Mouse (Mus musculus) CH12.LX (cell line): ENCODE data around the gene Gm20388. TPM values are rescaled to one million over a fixed set of nuclear protein-coding genes. Genes with fewer than 3 reads are reported as not detected.

Experiments used
- DNase-seq: peaks from one replicate; pipeline ENCODE4 v3.0.0-alpha.2; 2013; ENCODE audit errors: extremely low read depth
- H3K27ac ChIP-seq: 2 replicates; pipeline ENCODE4 v1.5.1; 2012; ENCODE audit warnings: low read depth, mild to moderate bottlenecking, control low read depth, moderate library complexity; ENCODE audit not compliant: insufficient read depth
- H3K27me3 ChIP-seq: replicated peaks from 2 replicates; pipeline ENCODE3; 2012; ENCODE audit warnings: inconsistent platforms
- H3K36me3 ChIP-seq, 2 experiments: replicated peaks in 1 of 2; 2 replicates each; pipeline versions ENCODE3 to v1.6.1; 2012; ENCODE audit warnings: inconsistent platforms in 1 of 2, low read length in 1 of 2, mild to moderate bottlenecking in 1 of 2, mixed read lengths in 1 of 2, moderate library complexity in 1 of 2; ENCODE audit not compliant: control insufficient read depth in 1 of 2, insufficient read depth in 1 of 2
- H3K4me1 ChIP-seq, 2 experiments: 2 replicates each; pipeline ENCODE4 v1.6.1; 2012; ENCODE audit warnings: inconsistent platforms in 1 of 2, moderate library complexity in 1 of 2; ENCODE audit not compliant: insufficient read depth in 2 of 2, control insufficient read depth in 1 of 2
- H3K4me2 ChIP-seq: 2 replicates; pipeline ENCODE4 v1.6.1; 2012; ENCODE audit warnings: low read depth, mild to moderate bottlenecking, control low read depth; ENCODE audit not compliant: poor library complexity, insufficient read depth, severe bottlenecking
- H3K4me3 ChIP-seq, 3 experiments: fragments of 150-350 bp in 1 of 3; sonication (generic) in 1 of 3; replicated peaks in 1 of 3; 2 replicates each; pipeline versions ENCODE3 to v1.5.1; 2011 to 2012; ENCODE audit warnings: low read depth in 2 of 3, low read length in 2 of 3, mild to moderate bottlenecking in 2 of 3, moderate library complexity in 2 of 3, control low read depth in 1 of 3, improper control_type of control experiment in 1 of 3, inconsistent platforms in 1 of 3, mixed read lengths in 1 of 3; ENCODE audit not compliant: poor library complexity in 1 of 3
- H3K79me2 ChIP-seq: replicated peaks from 2 replicates; pipeline ENCODE4 v1.6.1; 2012; ENCODE audit warnings: mild to moderate bottlenecking, moderate library complexity; ENCODE audit not compliant: control insufficient read depth, poor library complexity, insufficient read depth, severe bottlenecking; ENCODE audit errors: extremely low read depth
- H3K9ac ChIP-seq: 2 replicates; pipeline ENCODE4 v1.6.1; 2012; ENCODE audit warnings: low read depth, mild to moderate bottlenecking, control low read depth, moderate library complexity; ENCODE audit not compliant: insufficient read depth
- H3K9me3 ChIP-seq: replicated peaks from 2 replicates; pipeline ENCODE3; 2012; ENCODE audit warnings: low read length, inconsistent platforms, mixed read lengths
- CTCF ChIP-seq, 2 experiments: IDR thresholded peaks in 1 of 2; conservative IDR thresholded peaks in 1 of 2; 2 replicates each; pipeline ENCODE4 v1.5.1; 2011 to 2012; ENCODE audit warnings: low read depth in 2 of 2, low read length in 2 of 2, improper control_type of control experiment in 1 of 2, inconsistent platforms in 1 of 2, mild to moderate bottlenecking in 1 of 2, moderate library complexity in 1 of 2
- E2F4 ChIP-seq: IDR thresholded peaks from 2 replicates; pipeline ENCODE4 v1.6.1; 2011; ENCODE audit warnings: low read depth, low read length, improper control_type of control experiment; ENCODE audit not compliant: insufficient replicate concordance
- ELF1 ChIP-seq: IDR thresholded peaks from 2 replicates; pipeline ENCODE4 v1.6.1; 2014; ENCODE audit warnings: low read depth, mild to moderate bottlenecking, inconsistent platforms, low read length, improper control_type of control experiment
- JUND ChIP-seq: conservative IDR thresholded peaks from 2 replicates; pipeline ENCODE4 v1.6.1; 2011; ENCODE audit warnings: low read depth, low read length, improper control_type of control experiment
- MAFK ChIP-seq: IDR thresholded peaks from 2 replicates; pipeline ENCODE4 v1.6.1; 2011; ENCODE audit warnings: low read length, improper control_type of control experiment; ENCODE audit not compliant: insufficient replicate concordance
- MAZ ChIP-seq: IDR thresholded peaks from 2 replicates; pipeline ENCODE4 v1.6.1; 2012; ENCODE audit warnings: low read depth, mild to moderate bottlenecking, inconsistent platforms, low read length, improper control_type of control experiment, moderate library complexity
- MEF2A ChIP-seq: IDR thresholded peaks from 2 replicates; pipeline ENCODE4 v1.6.1; 2014; ENCODE audit warnings: low read depth, mild to moderate bottlenecking, inconsistent platforms, low read length, improper control_type of control experiment, borderline replicate concordance
- NRF1 ChIP-seq: IDR thresholded peaks from 2 replicates; pipeline ENCODE4 v1.6.1; 2014; ENCODE audit warnings: low read depth, mild to moderate bottlenecking, inconsistent platforms, low read length, improper control_type of control experiment, moderate library complexity
- PAX5 ChIP-seq: IDR thresholded peaks from 2 replicates; pipeline ENCODE4 v1.6.1; 2012; ENCODE audit warnings: low read length, inconsistent platforms, mixed read lengths
- POLR2A ChIP-seq: IDR thresholded peaks from 2 replicates; pipeline ENCODE4 v1.6.1; 2011; ENCODE audit warnings: low read depth, mild to moderate bottlenecking, improper control_type of control experiment, low read length
- RCOR1 ChIP-seq: conservative IDR thresholded peaks from 2 replicates; pipeline ENCODE4 v1.6.1; 2012; ENCODE audit warnings: low read depth, mild to moderate bottlenecking, inconsistent platforms, low read length, improper control_type of control experiment
- SIN3A ChIP-seq: IDR thresholded peaks from 2 replicates; pipeline ENCODE4 v1.6.1; 2012; ENCODE audit warnings: low read length, improper control_type of control experiment, inconsistent platforms
- TCF12 ChIP-seq: IDR thresholded peaks from 2 replicates; pipeline ENCODE4 v1.6.1; 2014; ENCODE audit warnings: low read depth, mild to moderate bottlenecking, inconsistent platforms, low read length, improper control_type of control experiment
- UBTF ChIP-seq: IDR thresholded peaks from 2 replicates; pipeline ENCODE4 v1.6.1; 2012; ENCODE audit warnings: low read depth, mild to moderate bottlenecking, inconsistent platforms, low read length, improper control_type of control experiment, moderate library complexity
- ZKSCAN1 ChIP-seq: IDR thresholded peaks from 2 replicates; pipeline ENCODE4 v1.6.1; 2012; ENCODE audit warnings: low read depth, inconsistent platforms, low read length, improper control_type of control experiment, borderline replicate concordance
- ZNF384 ChIP-seq: IDR thresholded peaks from 2 replicates; pipeline ENCODE4 v1.6.1; 2012; ENCODE audit warnings: low read depth, low read length, improper control_type of control experiment, inconsistent platforms
- dilution Hi-C: fragments of 300-500 bp; cut with MboI; formaldehyde crosslinking; loops from 2 replicates; pipeline ENCODE4 v1.14.3; 2020; ENCODE audit warnings: low sequenced_read_pairs; ENCODE audit not compliant: extremely low pct_unique_long_range_greater_than_20kb, extremely low pct_ligation_motif_present
- in situ Hi-C: fragments of 300-500 bp; cut with MboI; formaldehyde crosslinking; loops from 3 replicates; pipeline ENCODE4 v1.14.3; 2019; ENCODE audit warnings: low sequenced_read_pairs, low pct_ligation_motif_present, low pct_unique_long_range_greater_than_20kb, mixed read lengths
- polyA plus RNA-seq: library from polyadenylated mRNA; unstranded; fragments of >175 nt; gene quantifications from 2 replicates; pipeline ENCODE4 v1.2.1, GENCODE M21; 2012; ENCODE audit warnings: low read depth; ENCODE audit not compliant: insufficient read length
- total RNA-seq, 2 experiments: library from RNA; depleted of rRNA; stranded (reverse); fragments of 300-350 nt in 1 of 2; fragments of >200 nt in 1 of 2; gene quantifications; 2 replicates each; pipeline ENCODE4 v1.2.3; 2012 to 2014

Gm20388 gene
- total and polyA plus RNA-seq, 3 experiments: 14.8 to 26.3 (median 22.2) TPM

- TF ChIP-seq RCOR1 (no peak), ELF1 (no peak), SIN3A (no peak), JUND (no peak), ZNF384 (no peak)
Measured at GRCm38 (mm10) chr8:121393111-121393510, 1482.5 kb downstream of the Gm20388 start (continued).

DNA sequence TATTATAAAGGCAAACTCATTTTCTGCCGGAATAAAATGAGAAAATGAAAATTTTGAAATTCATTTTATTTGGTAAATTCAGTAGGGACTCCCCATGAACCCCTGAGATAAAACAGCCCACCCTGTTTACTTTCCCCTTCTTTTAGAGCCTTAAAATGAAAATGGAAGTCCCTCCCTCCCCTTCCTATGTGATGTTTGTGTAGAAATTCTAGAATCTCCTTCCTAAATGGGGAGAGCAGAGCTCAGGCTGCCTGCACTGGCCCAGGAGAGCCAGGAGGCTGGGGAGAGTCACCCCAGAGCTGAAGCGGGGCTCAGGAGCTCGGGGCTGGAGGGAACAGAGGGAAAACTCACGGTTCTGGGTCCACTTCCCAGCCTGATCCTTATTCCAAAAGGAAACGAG lies 1484.0 kb downstream of the Gm20388 start:
- Histone ChIP-seq H3K27me3 (peaks cover 95% of the 10 kb centered on the region), H3K79me2 (no peaks in the 10 kb centered on the region), H3K36me3 (no peaks in the 10 kb centered on the region), H3K4me2 (peak overlapping the region; percentile 46; the same call in 1 of the 2 replicates), H3K9ac (no peak overlapping the region), H3K4me1 (peaks cover 4 to 12% of the 10 kb centered on the region in 2 experiments), H3K4me3 (no peak overlapping the region), H3K27ac (no peak overlapping the region), H3K9me3 (no peaks in the 10 kb centered on the region)
- in situ Hi-C loops (loop anchor here (5.0 kb wide), 2 partner anchors 118 to 282 kb away; no protein-coding TSS in a partner anchor), dilution Hi-C loops (no loop called here)
- DNase-seq: no peak
- TF ChIP-seq E2F4 (no peak), MEF2A (no peak)

DNA sequence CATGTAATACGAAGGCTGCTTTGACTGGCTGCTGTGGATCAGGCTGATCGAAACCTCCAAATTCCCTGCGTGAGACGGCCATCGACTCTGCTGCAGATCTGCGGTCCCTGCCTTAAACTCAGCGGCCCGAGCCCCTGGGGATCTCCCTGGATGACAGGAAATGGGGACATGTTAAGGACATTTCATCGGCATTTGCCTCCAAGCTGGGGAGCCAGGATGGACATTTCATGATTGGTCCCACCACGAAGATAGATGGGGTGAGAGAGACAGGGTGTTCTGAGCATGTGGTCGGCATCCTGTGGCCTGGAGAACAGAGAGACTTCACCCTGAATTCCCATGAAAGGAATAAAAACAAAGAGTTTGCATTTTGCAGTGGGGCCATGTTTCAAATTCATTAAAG lies 1484.7 kb downstream of the Gm20388 start:
- peaks cover 4 to 12% of the 10 kb centered on the region in 2 experiments for H3K4me1 ChIP-seq
- no peak overlapping the region for H3K27ac ChIP-seq
- H3K36me3 ChIP-seq: no peaks in the 10 kb centered on the region
- TF ChIP-seq ZKSCAN1: no peak
- TF ChIP-seq MAFK: no peak
- no peak for TF ChIP-seq PAX5
- no peak for TF ChIP-seq NRF1
- TF ChIP-seq MAZ: no peak
- TF ChIP-seq POLR2A: no peak
- TF ChIP-seq TCF12: no peak
- no peak for TF ChIP-seq CTCF (conservative IDR thresholded peaks at IDR 0.05 in 1 of 2, IDR thresholded peaks at IDR 0.05 in 1 of 2; ENCODE audit: low read depth in 2 of 2, low read length in 2 of 2)
- TF ChIP-seq UBTF: no peak
- no peaks in the 10 kb centered on the region for H3K9me3 ChIP-seq
- peaks cover 95% of the 10 kb centered on the region for H3K27me3 ChIP-seq
- H3K79me2 ChIP-seq: no peaks in the 10 kb centered on the region
- H3K4me3 ChIP-seq: no peak overlapping the region
- H3K4me2 ChIP-seq: no peak overlapping the region
- H3K9ac ChIP-seq: no peak overlapping the region
- no peak for DNase-seq
- in situ Hi-C loops (loop anchor here (5.0 kb wide), 1 partner anchor 117 kb away; no protein-coding TSS in a partner anchor), dilution Hi-C loops (no loop called here)
